Mouse (Mus musculus): ENCODE results near the gene Galp. TPM values are rescaled to one million over a fixed set of nuclear protein-coding genes. Genes with fewer than 3 reads are reported as not detected.
"Not testable (repeated sequence)": the region's sequence is repeated elsewhere in the genome, so short reads cannot be mapped to it uniquely, and the experiment has no call there.

Gene Galp
- polyA plus RNA-seq, 1 experiment: not detected

- Histone ChIP-seq H3K36me3 (ENCODE audit: control insufficient read depth) (peaks cover 48% of the 10 kb centered on the region), H3K4me1 (ENCODE audit: control insufficient read depth) (peaks cover 3% of the 10 kb centered on the region; the same call in 1 of the 2 replicates), H3K4me3 (replicated peaks) (no peak overlapping the region), H3K9me3 (ENCODE audit: control insufficient read depth, low read length) (no peaks in the 10 kb centered on the region), H3K27me3 (ENCODE audit: control insufficient read depth) (no peaks in the 10 kb centered on the region)
- no peak for TF ChIP-seq GATA1 (IDR thresholded peaks at IDR 0.05; ENCODE audit: low read length)
- no peak for TF ChIP-seq TAL1 (IDR thresholded peaks at IDR 0.05; ENCODE audit: low read length)
Observed at GRCm38 (mm10) chr7:6186176-6186575, 10.7 kb upstream of the Galp start.

DNA sequence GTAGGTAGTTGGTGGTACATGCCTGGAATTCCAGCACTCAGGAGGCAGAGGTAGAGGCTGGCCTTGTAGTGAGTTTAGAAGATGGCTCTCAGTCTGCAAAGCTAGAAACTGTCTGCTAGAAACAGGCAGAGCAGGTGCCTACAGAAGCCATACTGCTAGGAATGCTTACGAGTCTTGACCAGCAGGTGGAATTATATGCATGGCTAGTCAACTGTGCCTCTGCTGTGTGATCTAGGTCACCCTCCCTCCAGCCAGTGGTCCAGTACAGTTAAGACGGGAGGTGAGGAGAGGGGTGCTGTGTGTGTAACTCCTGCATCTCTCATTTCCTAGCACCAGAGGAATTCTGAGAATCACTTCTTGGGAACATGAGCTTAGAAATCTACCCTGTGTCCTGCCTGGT is 10.1 kb upstream of the Galp start:
- peaks cover 48% of the 10 kb centered on the region for H3K36me3 ChIP-seq (ENCODE audit: control insufficient read depth)

GRCm38 (mm10) chr7:6189542-6189941 is 7.3 kb upstream of the Galp start:
- Histone ChIP-seq H3K36me3 (ENCODE audit: control insufficient read depth) (peaks cover 37% of the 10 kb centered on the region), H3K4me1 (ENCODE audit: control insufficient read depth) (no peaks in the 10 kb centered on the region), H3K9me3 (ENCODE audit: control insufficient read depth, low read length) (no peaks in the 10 kb centered on the region), H3K4me3 (replicated peaks) (no peak overlapping the region), H3K27me3 (ENCODE audit: control insufficient read depth) (no peaks in the 10 kb centered on the region)
- no peak for TF ChIP-seq GATA1 (IDR thresholded peaks at IDR 0.05; ENCODE audit: low read length)
- no peak for TF ChIP-seq TAL1 (IDR thresholded peaks at IDR 0.05; ENCODE audit: low read length)

More for the DNA sequence above, 10.1 kb upstream of the Galp start:
- no peaks in the 10 kb centered on the region for H3K9me3 ChIP-seq (ENCODE audit: control insufficient read depth, low read length)
- no peak overlapping the region for H3K4me3 ChIP-seq (replicated peaks)
- H3K27me3 ChIP-seq (ENCODE audit: control insufficient read depth): no peaks in the 10 kb centered on the region
- peaks cover 3% of the 10 kb centered on the region; the same call in 1 of the 2 replicates for H3K4me1 ChIP-seq (ENCODE audit: control insufficient read depth)
- TF ChIP-seq GATA1 (IDR thresholded peaks at IDR 0.05; ENCODE audit: low read length): no peak
- TF ChIP-seq TAL1 (IDR thresholded peaks at IDR 0.05; ENCODE audit: low read length): no peak

DNA sequence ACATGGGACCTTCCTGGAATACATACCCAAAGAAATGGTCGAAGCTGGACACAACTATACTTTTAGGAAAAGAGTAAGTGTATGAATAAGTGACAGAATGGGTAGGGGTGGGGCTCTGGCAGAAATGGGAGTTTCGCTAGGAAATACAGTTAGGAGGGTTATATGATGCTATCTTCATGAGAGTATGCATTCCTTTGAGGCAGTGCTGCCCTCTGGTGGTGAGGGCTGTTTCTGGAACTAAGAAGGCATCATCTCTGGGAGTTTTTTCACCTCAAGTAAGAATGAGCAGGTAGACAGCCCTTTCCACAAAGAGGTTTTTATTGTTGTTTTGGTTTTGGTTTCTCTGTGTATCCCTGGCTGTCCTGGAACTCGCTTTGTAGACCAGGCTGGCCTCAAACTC is 5.5 kb upstream of the Galp start:
- H3K36me3 ChIP-seq (ENCODE audit: control insufficient read depth): peaks cover 26% of the 10 kb centered on the region
- H3K4me1 ChIP-seq (ENCODE audit: control insufficient read depth): no peaks in the 10 kb centered on the region
- no peak for TF ChIP-seq GATA1 (IDR thresholded peaks at IDR 0.05; ENCODE audit: low read length)
- TF ChIP-seq TAL1 (IDR thresholded peaks at IDR 0.05; ENCODE audit: low read length): no peak
- H3K9me3 ChIP-seq (ENCODE audit: control insufficient read depth, low read length): no peaks in the 10 kb centered on the region
- no peak overlapping the region for H3K4me3 ChIP-seq (replicated peaks)
- no peaks in the 10 kb centered on the region for H3K27me3 ChIP-seq (ENCODE audit: control insufficient read depth)

- Histone ChIP-seq H3K9me3 (ENCODE audit: control insufficient read depth, low read length) (no peaks in the 10 kb centered on the region), H3K27me3 (ENCODE audit: control insufficient read depth) (no peaks in the 10 kb centered on the region; the same call in 1 of the 2 replicates), H3K4me3 (replicated peaks) (no peak overlapping the region), H3K36me3 (ENCODE audit: control insufficient read depth) (peaks cover 8% of the 10 kb centered on the region), H3K4me1 (ENCODE audit: control insufficient read depth) (no peaks in the 10 kb centered on the region)
- TF ChIP-seq TAL1 (IDR thresholded peaks at IDR 0.05; ENCODE audit: low read length): no peak
- no peak for TF ChIP-seq GATA1 (IDR thresholded peaks at IDR 0.05; ENCODE audit: low read length)
Observed at GRCm38 (mm10) chr7:6194129-6194528, 2.8 kb upstream of the Galp start.

DNA sequence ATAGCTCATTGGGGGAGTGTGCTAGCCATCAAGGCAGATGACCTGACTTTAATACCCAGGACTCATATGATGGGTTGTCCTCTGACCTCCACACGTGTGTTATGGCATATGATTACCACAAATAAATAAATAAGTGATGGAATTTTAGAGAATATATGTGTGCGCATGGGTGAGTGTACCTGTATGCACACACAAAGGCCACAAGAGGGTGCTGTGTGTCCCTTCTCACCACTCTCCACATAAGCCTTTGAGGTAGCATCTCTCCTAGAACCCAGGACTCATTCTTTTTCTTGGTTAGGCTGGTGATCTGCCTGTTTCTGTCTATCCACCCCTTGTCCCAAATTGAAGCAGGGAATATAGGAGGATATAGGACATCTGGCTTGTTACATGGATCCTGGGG is 1.1 kb upstream of the Galp start:
- Histone ChIP-seq H3K4me1 (ENCODE audit: control insufficient read depth) (no peaks in the 10 kb centered on the region), H3K9me3 (ENCODE audit: control insufficient read depth, low read length) (no peaks in the 10 kb centered on the region), H3K36me3 (ENCODE audit: control insufficient read depth) (no peaks in the 10 kb centered on the region), H3K27me3 (ENCODE audit: control insufficient read depth) (no peaks in the 10 kb centered on the region; the same call in 1 of the 2 replicates), H3K4me3 (replicated peaks) (no peak overlapping the region)
- TF ChIP-seq TAL1 (IDR thresholded peaks at IDR 0.05; ENCODE audit: low read length): no peak
- no peak for TF ChIP-seq GATA1 (IDR thresholded peaks at IDR 0.05; ENCODE audit: low read length)

DNA sequence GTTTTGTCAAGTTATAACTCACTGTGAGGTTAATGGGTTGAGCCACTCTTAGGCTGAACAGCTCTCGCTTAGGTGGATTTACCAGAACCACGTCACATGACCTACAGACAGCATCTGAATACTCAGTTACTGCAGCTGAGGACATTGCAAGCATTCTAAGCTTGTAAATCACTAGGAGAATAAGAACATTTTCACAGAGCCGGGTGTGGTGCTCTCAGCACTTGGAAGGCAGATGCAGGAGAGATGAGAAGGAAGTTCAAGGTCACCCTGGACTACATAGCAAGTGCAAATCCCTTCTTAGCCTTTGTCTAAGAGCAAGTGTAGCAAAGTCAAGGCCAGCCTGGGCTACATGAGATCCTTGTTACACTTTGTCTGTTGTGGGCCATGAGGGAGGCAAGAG is 7.3 kb downstream of the Galp start:
- no peak overlapping the region for H3K4me3 ChIP-seq (replicated peaks)
- TF ChIP-seq TAL1 (IDR thresholded peaks at IDR 0.05; ENCODE audit: low read length) (no peak), GATA1 (IDR thresholded peaks at IDR 0.05; ENCODE audit: low read length) (no peak)

GRCm38 (mm10) chr7:6213144-6213543 is 16.3 kb downstream of the Galp start:
- Histone ChIP-seq H3K36me3 (ENCODE audit: control insufficient read depth) (no peaks in the 10 kb centered on the region), H3K27me3 (ENCODE audit: control insufficient read depth) (no peaks in the 10 kb centered on the region), H3K9me3 (ENCODE audit: control insufficient read depth, low read length) (peaks cover 3% of the 10 kb centered on the region; the same call in 1 of the 2 replicates), H3K4me3 (replicated peaks) (no peak overlapping the region), H3K4me1 (ENCODE audit: control insufficient read depth) (no peaks in the 10 kb centered on the region)
- TF ChIP-seq TAL1 (IDR thresholded peaks at IDR 0.05; ENCODE audit: low read length) (no peak), GATA1 (IDR thresholded peaks at IDR 0.05; ENCODE audit: low read length) (no peak)

More for the DNA sequence above, 7.3 kb downstream of the Galp start:
- Histone ChIP-seq H3K9me3 (ENCODE audit: control insufficient read depth, low read length) (no peaks in the 10 kb centered on the region), H3K4me1 (ENCODE audit: control insufficient read depth) (no peaks in the 10 kb centered on the region), H3K36me3 (ENCODE audit: control insufficient read depth) (no peaks in the 10 kb centered on the region), H3K27me3 (ENCODE audit: control insufficient read depth) (no peaks in the 10 kb centered on the region)

DNA sequence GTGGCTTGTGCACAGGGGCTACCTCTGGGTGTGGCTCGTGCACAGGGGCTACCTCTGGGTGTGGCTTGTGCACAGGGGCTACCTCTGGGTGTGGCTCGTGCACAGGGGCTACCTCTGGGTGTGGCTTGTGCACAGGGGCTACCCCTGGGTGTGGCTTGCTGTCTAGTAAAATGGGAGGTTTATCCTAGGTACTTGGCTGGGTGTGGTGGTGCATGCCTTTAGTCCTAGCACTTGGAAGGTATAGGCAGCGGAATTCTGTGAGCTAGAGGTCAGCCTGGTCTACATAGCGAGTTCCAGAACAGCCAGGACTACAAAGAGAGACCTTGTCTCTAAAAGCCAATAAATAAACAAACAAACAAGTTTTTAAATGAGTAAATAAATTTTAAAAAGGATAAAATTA is 17.8 kb downstream of the Galp start:
- H3K4me3 ChIP-seq (replicated peaks); H3K36me3 ChIP-seq (ENCODE audit: control insufficient read depth); H3K27me3 ChIP-seq (ENCODE audit: control insufficient read depth); H3K9me3 ChIP-seq (ENCODE audit: control insufficient read depth, low read length); H3K4me1 ChIP-seq (ENCODE audit: control insufficient read depth): not testable (repeated sequence)

DNA sequence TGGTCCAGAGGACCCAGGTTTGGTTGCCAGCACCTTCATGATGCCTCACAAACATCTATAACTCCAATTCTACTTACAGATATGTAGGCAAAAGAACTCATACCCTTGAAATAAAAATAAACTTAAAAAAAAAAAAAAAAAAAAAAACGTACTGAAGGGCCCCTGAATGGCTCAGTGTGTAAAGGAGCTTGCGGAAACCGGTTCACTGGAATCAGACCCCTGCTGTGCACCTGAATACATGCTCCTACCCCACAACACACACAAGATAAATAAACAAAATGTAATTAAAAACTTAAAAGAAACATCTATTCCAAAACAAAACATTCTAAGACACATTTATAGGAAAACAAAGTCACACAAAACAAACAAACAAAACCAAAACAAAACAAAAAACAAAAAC is 23.3 kb downstream of the Galp start:
- Histone ChIP-seq H3K4me1 (ENCODE audit: control insufficient read depth) (no peaks in the 10 kb centered on the region), H3K27me3 (ENCODE audit: control insufficient read depth) (no peaks in the 10 kb centered on the region), H3K9me3 (ENCODE audit: control insufficient read depth, low read length) (peaks cover 3% of the 10 kb centered on the region; the same call in 1 of the 2 replicates), H3K4me3 (replicated peaks) (no peak overlapping the region), H3K36me3 (ENCODE audit: control insufficient read depth) (no peaks in the 10 kb centered on the region)
- no peak for TF ChIP-seq TAL1 (IDR thresholded peaks at IDR 0.05; ENCODE audit: low read length)
- no peak for TF ChIP-seq GATA1 (IDR thresholded peaks at IDR 0.05; ENCODE audit: low read length)
